Mouse (Mus musculus): ENCODE data around the gene Hnrnph3. TPM values are rescaled to one million over a fixed set of nuclear protein-coding genes. Genes with fewer than 3 reads are reported as not detected.
"Not testable (repeated sequence)": the region's sequence is repeated elsewhere in the genome, so short reads cannot be mapped to it uniquely, and the experiment has no call there.

Hnrnph3 gene
- 230 and 238 TPM in 2 replicates for polyA plus RNA-seq (2016; fragmentation: Nextera tagmentation; extraction: Ambion mirVana)

GRCm38 (mm10) chr10:63023749-63024579 lies at the start of gene Hnrnph3, which contains the start of gene Pbld2:
Gene Hnrnph3, minus strand, starts transcription at chr10:63024217.
Gene Pbld2, plus strand, starts transcription at chr10:63024315.
- Histone ChIP-seq H3K27me3 (no peaks in the 10 kb centered on the region), H3K4me1 (peaks cover 55% of the 10 kb centered on the region), H3K9ac (peak within 1 kb of the TSS; percentile 99), H3K9me3 (replicated peaks) (no peaks in the 10 kb centered on the region), H3K27ac (peak within 1 kb of the TSS; percentile 100), H3K36me3 (no peaks in the 10 kb centered on the region), H3K4me3 (peak within 1 kb of the TSS; percentile 92), H3K4me2 (replicated peaks) (peak within 1 kb of the TSS; percentile 76)
- peak; percentile 92 for ATAC-seq (ENCODE audit: low FRiP score)
- under 1% methylated on average over 61 of the region's 69 CpGs for WGBS

- no peak overlapping the region for H3K27ac ChIP-seq
- no peak overlapping the region for H3K4me2 ChIP-seq (replicated peaks)
- no peaks in the 10 kb centered on the region for H3K27me3 ChIP-seq
- H3K9me3 ChIP-seq (replicated peaks): no peaks in the 10 kb centered on the region
- no peaks in the 10 kb centered on the region for H3K36me3 ChIP-seq
- ATAC-seq (ENCODE audit: low FRiP score): peak; percentile 86
- H3K4me3 ChIP-seq: no peak overlapping the region
- no peak overlapping the region for H3K9ac ChIP-seq
- 13% methylated on average over 5 of the region's 5 CpGs for WGBS
- H3K4me1 ChIP-seq: no peaks in the 10 kb centered on the region
These were observed 42.0 kb upstream of the Hnrnph3 start for GRCm38 (mm10) chr10:63065988-63066387.

GRCm38 (mm10) chr10:63065561-63065960 lies 41.5 kb upstream of the Hnrnph3 start:
- Histone ChIP-seq H3K4me3 (no peak overlapping the region), H3K36me3 (no peaks in the 10 kb centered on the region), H3K9me3 (replicated peaks) (no peaks in the 10 kb centered on the region), H3K9ac (no peak overlapping the region), H3K27me3 (no peaks in the 10 kb centered on the region), H3K27ac (no peak overlapping the region), H3K4me2 (replicated peaks) (no peak overlapping the region), H3K4me1 (no peaks in the 10 kb centered on the region)
- WGBS: 60% methylated on average over 8 of the region's 8 CpGs
- no peak for ATAC-seq (ENCODE audit: low FRiP score)

GRCm38 (mm10) chr10:63064516-63064915 lies 40.5 kb upstream of the Hnrnph3 start:
- no peaks in the 10 kb centered on the region for H3K4me1 ChIP-seq
- no peak for ATAC-seq (ENCODE audit: low FRiP score)
- no peaks in the 10 kb centered on the region for H3K36me3 ChIP-seq
- 84% methylated on average over 9 of the region's 9 CpGs for WGBS
- no peak overlapping the region for H3K9ac ChIP-seq
- H3K27ac ChIP-seq: no peak overlapping the region
- no peaks in the 10 kb centered on the region for H3K27me3 ChIP-seq
- H3K4me2 ChIP-seq (replicated peaks): no peak overlapping the region
- H3K4me3 ChIP-seq: no peak overlapping the region
- no peaks in the 10 kb centered on the region for H3K9me3 ChIP-seq (replicated peaks)

GRCm38 (mm10) chr10:63063365-63063764 lies 39.3 kb upstream of the Hnrnph3 start:
- peak; percentile 60; the same call in 1 of the 2 replicates for ATAC-seq (ENCODE audit: low FRiP score)
- Histone ChIP-seq H3K27ac (no peak overlapping the region), H3K4me2 (replicated peaks) (no peak overlapping the region), H3K27me3 (no peaks in the 10 kb centered on the region), H3K9me3 (replicated peaks) (no peaks in the 10 kb centered on the region), H3K4me1 (no peaks in the 10 kb centered on the region), H3K9ac (no peak overlapping the region), H3K36me3 (no peaks in the 10 kb centered on the region), H3K4me3 (no peak overlapping the region)
- WGBS: 67% methylated on average over 7 of the region's 7 CpGs

- Histone ChIP-seq H3K9ac (no peak overlapping the region), H3K27ac (no peak overlapping the region), H3K27me3 (no peaks in the 10 kb centered on the region), H3K36me3 (no peaks in the 10 kb centered on the region), H3K4me2 (replicated peaks) (no peak overlapping the region), H3K4me3 (no peak overlapping the region), H3K9me3 (replicated peaks) (no peaks in the 10 kb centered on the region), H3K4me1 (no peaks in the 10 kb centered on the region)
- 95% methylated on average over 5 of the region's 5 CpGs for WGBS
- ATAC-seq (ENCODE audit: low FRiP score): no peak
These were observed 38.7 kb upstream of the Hnrnph3 start for GRCm38 (mm10) chr10:63062696-63063095.

GRCm38 (mm10) chr10:63061266-63061665 lies 37.2 kb upstream of the Hnrnph3 start:
- Histone ChIP-seq H3K4me3 (no peak overlapping the region), H3K27ac (no peak overlapping the region), H3K9me3 (replicated peaks) (no peaks in the 10 kb centered on the region), H3K27me3 (no peaks in the 10 kb centered on the region), H3K9ac (no peak overlapping the region), H3K36me3 (no peaks in the 10 kb centered on the region), H3K4me2 (replicated peaks) (no peak overlapping the region), H3K4me1 (no peaks in the 10 kb centered on the region)
- ATAC-seq (ENCODE audit: low FRiP score): no peak
- WGBS: 72% methylated on average over 12 of the region's 12 CpGs

- ATAC-seq (ENCODE audit: low FRiP score): no peak
- no peak overlapping the region for H3K4me3 ChIP-seq
- WGBS: 81% methylated on average over 11 of the region's 11 CpGs
These were observed 36.4 kb upstream of the Hnrnph3 start for GRCm38 (mm10) chr10:63060406-63060805.

GRCm38 (mm10) chr10:63059862-63060261 lies 35.8 kb upstream of the Hnrnph3 start, which contains the start of gene Pbld1:
Gene Pbld1, plus strand, starts transcription at chr10:63060162.
- Histone ChIP-seq H3K9me3 (replicated peaks) (no peaks in the 10 kb centered on the region), H3K27ac (no peak within 1 kb of the TSS), H3K4me3 (no peak within 1 kb of the TSS), H3K4me2 (replicated peaks) (no peak within 1 kb of the TSS), H3K4me1 (no peaks in the 10 kb centered on the region), H3K36me3 (no peaks in the 10 kb centered on the region), H3K9ac (no peak within 1 kb of the TSS), H3K27me3 (no peaks in the 10 kb centered on the region)
- ATAC-seq (ENCODE audit: low FRiP score): no peak
- WGBS: 88% methylated on average over 2 of the region's 2 CpGs

More at GRCm38 (mm10) chr10:63060406-63060805, 36.4 kb upstream of the Hnrnph3 start:
- H3K4me2 ChIP-seq (replicated peaks): no peak overlapping the region
- H3K9me3 ChIP-seq (replicated peaks): no peaks in the 10 kb centered on the region
- no peaks in the 10 kb centered on the region for H3K36me3 ChIP-seq
- no peak overlapping the region for H3K9ac ChIP-seq
- H3K4me1 ChIP-seq: no peaks in the 10 kb centered on the region
- H3K27ac ChIP-seq: no peak overlapping the region
- no peaks in the 10 kb centered on the region for H3K27me3 ChIP-seq

GRCm38 (mm10) chr10:63056966-63057750 lies 33.1 kb upstream of the Hnrnph3 start:
- no peaks in the 10 kb centered on the region for H3K27me3 ChIP-seq
- H3K4me2 ChIP-seq (replicated peaks): no peak overlapping the region
- H3K9me3 ChIP-seq (replicated peaks): no peaks in the 10 kb centered on the region
- H3K27ac ChIP-seq: no peak overlapping the region
- no peak overlapping the region for H3K4me3 ChIP-seq
- H3K36me3 ChIP-seq: no peaks in the 10 kb centered on the region
- ATAC-seq (ENCODE audit: low FRiP score): no peak
- H3K9ac ChIP-seq: no peak overlapping the region
- H3K4me1 ChIP-seq: peaks cover 5% of the 10 kb centered on the region; the same call in 1 of the 2 replicates
- 36% methylated on average over 24 of the region's 24 CpGs for WGBS

- Histone ChIP-seq H3K27me3 (no peaks in the 10 kb centered on the region), H3K9ac (no peak overlapping the region), H3K4me3 (no peak overlapping the region), H3K9me3 (replicated peaks) (no peaks in the 10 kb centered on the region), H3K27ac (no peak overlapping the region), H3K4me2 (replicated peaks) (no peak overlapping the region), H3K4me1 (peaks cover 5% of the 10 kb centered on the region; the same call in 1 of the 2 replicates), H3K36me3 (no peaks in the 10 kb centered on the region)
- ATAC-seq (ENCODE audit: low FRiP score): no peak
- 68% methylated on average over 2 of the region's 2 CpGs for WGBS
These were observed 30.6 kb upstream of the Hnrnph3 start for GRCm38 (mm10) chr10:63054586-63054985.

GRCm38 (mm10) chr10:63054071-63054470 lies 30.1 kb upstream of the Hnrnph3 start:
- 87% methylated on average over 6 of the region's 6 CpGs for WGBS

More at GRCm38 (mm10) chr10:63054071-63054470, 30.1 kb upstream of the Hnrnph3 start:
- ATAC-seq (ENCODE audit: low FRiP score); H3K4me3 ChIP-seq; H3K9ac ChIP-seq; H3K4me1 ChIP-seq; H3K9me3 ChIP-seq (replicated peaks); H3K36me3 ChIP-seq; H3K27me3 ChIP-seq; H3K4me2 ChIP-seq (replicated peaks); H3K27ac ChIP-seq: not testable (repeated sequence)

Measured in hindbrain, embryonic 12.5 days (tissue).